Mouse (Mus musculus): ENCODE measurements at regions not wholly inside any gene's neighbourhood (a gene's known extent, or its start where the extent isn't known, plus 50 kb on each side); places are given as distances from the start of the nearest gene placed in this dataset.

GRCm38 (mm10) chr7:70971323-70972022 is 379.8 kb downstream of the Gm10295 start:
- TF ChIP-seq POLR2A (IDR thresholded peaks at IDR 0.05; ENCODE audit: low read depth, low read length) (no peak), CTCF (IDR thresholded peaks at IDR 0.05; ENCODE audit: extremely low read depth, insufficient read length, insufficient replicate concordance, low read depth, low read length) (no peak)
